Mouse (Mus musculus) neural tube, embryonic 14.5 days (tissue): ENCODE data around the gene Tbc1d14. TPM values are rescaled to one million over a fixed set of nuclear protein-coding genes. Genes with fewer than 3 reads are reported as not detected.

Source experiments
- ATAC-seq: fragments of 200-750 bp; cut with Nextera tagmentation; 2 replicates; pipeline ENCODE4 v1.8.0; 2017; ENCODE audit warnings: low read depth, mild to moderate bottlenecking, moderate TSS enrichment, moderate library complexity
- H3K27ac ChIP-seq: fragments of 300-500 bp; sonication (generic); 2 replicates; pipeline ENCODE4 v1.5.1; 2014; ENCODE audit warnings: low read depth, mild to moderate bottlenecking, control low read depth, low read length, moderate library complexity, mixed read lengths
- H3K27me3 ChIP-seq: fragments of 300-500 bp; sonication (generic); 2 replicates; pipeline ENCODE4 v1.6.1; 2014; ENCODE audit warnings: low read length; ENCODE audit not compliant: control insufficient read depth, insufficient read depth
- H3K36me3 ChIP-seq: fragments of 300-500 bp; sonication (generic); 2 replicates; pipeline ENCODE4 v1.6.1; 2014; ENCODE audit warnings: low read length, mixed read lengths; ENCODE audit not compliant: control insufficient read depth, insufficient read depth
- H3K4me1 ChIP-seq: fragments of 300-500 bp; sonication (generic); 2 replicates; pipeline ENCODE4 v1.6.1; 2014; ENCODE audit warnings: low read length; ENCODE audit not compliant: control insufficient read depth, insufficient read depth
- H3K4me2 ChIP-seq: fragments of 300-500 bp; sonication (generic); 2 replicates; pipeline ENCODE4 v1.6.1; 2014; ENCODE audit warnings: mild to moderate bottlenecking, low read depth, low read length, control low read depth
- H3K4me3 ChIP-seq: fragments of 300-500 bp; sonication (generic); 2 replicates; pipeline ENCODE4 v1.5.1; 2014; ENCODE audit warnings: low read depth, low read length, control low read depth, mixed read lengths
- H3K9ac ChIP-seq: fragments of 300-500 bp; sonication (generic); replicated peaks from 2 replicates; pipeline ENCODE4 v1.6.1; 2014; ENCODE audit warnings: low read depth, mild to moderate bottlenecking, control low read depth, low read length, mixed read lengths
- H3K9me3 ChIP-seq: fragments of 300-500 bp; sonication (generic); 2 replicates; pipeline ENCODE4 v1.6.1; 2016; ENCODE audit warnings: low read length; ENCODE audit not compliant: control insufficient read depth
- WGBS: fragments of 180-500 bp; shearing (Covaris S2); extraction: QIAGEN DNeasy Blood & Tissue Kit; methylation state at CpG from one replicate; pipeline ENCODE4 v1.1.7; 2014; 5-methylcytosine and 5-hydroxymethylcytosine counted together
- polyA plus RNA-seq: library from polyadenylated mRNA; unstranded; fragments of >200 nt; fragmentation: Nextera tagmentation; extraction: Ambion mirVana; gene quantifications from 2 replicates; pipeline ENCODE4 v1.2.1, GENCODE M21; 2014

Gene Tbc1d14
- polyA plus RNA-seq, 1 experiment from 2014 or later: 74.0 TPM

- Histone ChIP-seq H3K27ac (no peak overlapping the region), H3K4me1 (no peaks in the 10 kb centered on the region), H3K4me3 (no peak overlapping the region), H3K9me3 (no peaks in the 10 kb centered on the region), H3K27me3 (no peaks in the 10 kb centered on the region), H3K4me2 (no peak overlapping the region), H3K9ac (no peak overlapping the region), H3K36me3 (peaks cover 58% of the 10 kb centered on the region)
- 91% methylated on average over 5 of the region's 5 CpGs for WGBS
- peak; percentile 68; the same call in 1 of the 2 replicates for ATAC-seq
Measured at GRCm38 (mm10) chr5:36603031-36603430, 10.0 kb upstream of the Tbc1d14 start.

GRCm38 (mm10) chr5:36602028-36602427 lies 9.0 kb upstream of the Tbc1d14 start:
- Histone ChIP-seq H3K27me3 (no peaks in the 10 kb centered on the region), H3K27ac (no peak overlapping the region), H3K4me3 (no peak overlapping the region), H3K4me1 (no peaks in the 10 kb centered on the region), H3K9me3 (no peaks in the 10 kb centered on the region), H3K36me3 (peaks cover 52% of the 10 kb centered on the region), H3K9ac (no peak overlapping the region), H3K4me2 (no peak overlapping the region)
- WGBS: 93% methylated on average over 9 of the region's 9 CpGs
- ATAC-seq: no peak

GRCm38 (mm10) chr5:36601492-36601891 lies 8.4 kb upstream of the Tbc1d14 start:
- Histone ChIP-seq H3K36me3 (peaks cover 52% of the 10 kb centered on the region), H3K4me2 (no peak overlapping the region)
- 96% methylated on average over 7 of the region's 7 CpGs for WGBS

GRCm38 (mm10) chr5:36598883-36599282 lies 5.8 kb upstream of the Tbc1d14 start:
- WGBS: 100% methylated on average over 1 of the region's 1 CpGs

More at GRCm38 (mm10) chr5:36601492-36601891, 8.4 kb upstream of the Tbc1d14 start:
- Histone ChIP-seq H3K4me3 (no peak overlapping the region), H3K9ac (no peak overlapping the region), H3K9me3 (no peaks in the 10 kb centered on the region), H3K4me1 (no peaks in the 10 kb centered on the region), H3K27me3 (no peaks in the 10 kb centered on the region), H3K27ac (no peak overlapping the region)
- no peak for ATAC-seq

GRCm38 (mm10) chr5:36597653-36598052 lies 4.6 kb upstream of the Tbc1d14 start:
- peaks cover 28% of the 10 kb centered on the region for H3K36me3 ChIP-seq

More at GRCm38 (mm10) chr5:36598883-36599282, 5.8 kb upstream of the Tbc1d14 start:
- Histone ChIP-seq H3K27me3 (no peaks in the 10 kb centered on the region), H3K4me2 (no peak overlapping the region), H3K36me3 (peaks cover 35% of the 10 kb centered on the region), H3K9ac (no peak overlapping the region), H3K27ac (no peak overlapping the region), H3K9me3 (no peaks in the 10 kb centered on the region), H3K4me3 (no peak overlapping the region), H3K4me1 (no peaks in the 10 kb centered on the region)
- ATAC-seq: no peak

GRCm38 (mm10) chr5:36596225-36596624 lies 3.1 kb upstream of the Tbc1d14 start:
- Histone ChIP-seq H3K4me3 (no peak overlapping the region), H3K27ac (no peak overlapping the region), H3K27me3 (no peaks in the 10 kb centered on the region), H3K4me2 (no peak overlapping the region), H3K9me3 (no peaks in the 10 kb centered on the region), H3K36me3 (peaks cover 15% of the 10 kb centered on the region), H3K4me1 (no peaks in the 10 kb centered on the region), H3K9ac (no peak overlapping the region)
- ATAC-seq: no peak
- WGBS: 87% methylated on average over 5 of the region's 5 CpGs

More at GRCm38 (mm10) chr5:36597653-36598052, 4.6 kb upstream of the Tbc1d14 start:
- WGBS: 34% methylated on average over 4 of the region's 4 CpGs
- ATAC-seq: 0 out of 2 replicates have a peak, but pooled peaks have one; percentile 31
- H3K9ac ChIP-seq: no peak overlapping the region
- H3K4me3 ChIP-seq: no peak overlapping the region
- H3K27me3 ChIP-seq: no peaks in the 10 kb centered on the region
- no peaks in the 10 kb centered on the region for H3K4me1 ChIP-seq
- H3K27ac ChIP-seq: no peak overlapping the region
- no peaks in the 10 kb centered on the region for H3K9me3 ChIP-seq
- no peak overlapping the region for H3K4me2 ChIP-seq

GRCm38 (mm10) chr5:36595115-36595514 lies 2.0 kb upstream of the Tbc1d14 start:
- WGBS: 16% methylated on average over 3 of the region's 3 CpGs
- H3K27ac ChIP-seq: no peak overlapping the region
- H3K27me3 ChIP-seq: no peaks in the 10 kb centered on the region
- H3K36me3 ChIP-seq: peaks cover 11% of the 10 kb centered on the region
- H3K4me3 ChIP-seq: no peak overlapping the region
- no peak overlapping the region for H3K9ac ChIP-seq
- ATAC-seq: no peak
- no peaks in the 10 kb centered on the region for H3K4me1 ChIP-seq
- H3K4me2 ChIP-seq: no peak overlapping the region
- H3K9me3 ChIP-seq: no peaks in the 10 kb centered on the region

- no peak overlapping the region for H3K4me3 ChIP-seq
- H3K36me3 ChIP-seq: peaks cover 5% of the 10 kb centered on the region; the same call in 1 of the 2 replicates
- H3K27me3 ChIP-seq: no peaks in the 10 kb centered on the region
- no peaks in the 10 kb centered on the region for H3K4me1 ChIP-seq
- no peaks in the 10 kb centered on the region for H3K9me3 ChIP-seq
- no peak overlapping the region for H3K4me2 ChIP-seq
- 81% methylated on average over 3 of the region's 3 CpGs for WGBS
- H3K27ac ChIP-seq: no peak overlapping the region
- H3K9ac ChIP-seq: no peak overlapping the region
- no peak for ATAC-seq
Measured at GRCm38 (mm10) chr5:36594344-36594743, 1.3 kb upstream of the Tbc1d14 start.

- H3K9ac ChIP-seq: no peak overlapping the region
- ATAC-seq: no peak
- no peak overlapping the region for H3K27ac ChIP-seq
- H3K9me3 ChIP-seq: no peaks in the 10 kb centered on the region
- H3K4me2 ChIP-seq: no peak overlapping the region
- no peaks in the 10 kb centered on the region for H3K36me3 ChIP-seq
- no peaks in the 10 kb centered on the region for H3K4me1 ChIP-seq
- WGBS: 77% methylated on average over 5 of the region's 5 CpGs
- H3K27me3 ChIP-seq: no peaks in the 10 kb centered on the region
- no peak overlapping the region for H3K4me3 ChIP-seq
Measured at GRCm38 (mm10) chr5:36590499-36590920, 2.6 kb downstream of the Tbc1d14 start.
